Mouse (Mus musculus) forebrain, embryonic 13.5 days (tissue): ENCODE measurements around the gene Pawr. TPM values are rescaled to one million over a fixed set of nuclear protein-coding genes. Genes with fewer than 3 reads are reported as not detected.

Experiments used
- ATAC-seq: fragments of 200-750 bp; cut with Nextera tagmentation; 2 replicates; pipeline ENCODE4 v1.8.0; 2017
- H3K27ac ChIP-seq: fragments of 300-500 bp; sonication (generic); 2 replicates; pipeline ENCODE4 v1.5.1; 2015; ENCODE audit warnings: inconsistent platforms, mild to moderate bottlenecking, moderate library complexity
- H3K27me3 ChIP-seq: fragments of 300-500 bp; sonication (generic); 2 replicates; pipeline ENCODE4 v1.6.1; 2015; ENCODE audit warnings: mild to moderate bottlenecking, inconsistent platforms
- H3K36me3 ChIP-seq: fragments of 300-500 bp; sonication (generic); 2 replicates; pipeline ENCODE4 v1.6.1; 2015; ENCODE audit warnings: mild to moderate bottlenecking, inconsistent platforms; ENCODE audit not compliant: poor library complexity, severe bottlenecking
- H3K4me1 ChIP-seq: fragments of 300-500 bp; sonication (generic); 2 replicates; pipeline ENCODE4 v1.6.1; 2015; ENCODE audit warnings: inconsistent platforms
- H3K4me2 ChIP-seq: fragments of 300-500 bp; sonication (generic); 2 replicates; pipeline ENCODE4 v1.6.1; 2015; ENCODE audit warnings: inconsistent platforms, mild to moderate bottlenecking, moderate library complexity
- H3K4me3 ChIP-seq: fragments of 300-500 bp; sonication (generic); 2 replicates; pipeline ENCODE4 v1.5.1; 2015; ENCODE audit warnings: mild to moderate bottlenecking, inconsistent platforms
- H3K9ac ChIP-seq: fragments of 300-500 bp; sonication (generic); 2 replicates; pipeline ENCODE4 v1.6.1; 2015; ENCODE audit warnings: mild to moderate bottlenecking, inconsistent platforms
- H3K9me3 ChIP-seq: fragments of 300-500 bp; sonication (generic); replicated peaks from 2 replicates; pipeline ENCODE4 v1.6.1; 2016; ENCODE audit warnings: inconsistent platforms
- WGBS: fragments of 180-500 bp; shearing (Covaris S2); methylation state at CpG from one replicate; pipeline ENCODE4 v1.1.7; 2015; 5-methylcytosine and 5-hydroxymethylcytosine counted together
- polyA plus RNA-seq: library from polyadenylated mRNA; unstranded; fragments of >200 nt; fragmentation: Nextera tagmentation; extraction: Ambion mirVana; gene quantifications from 2 replicates; pipeline ENCODE4 v1.2.1, GENCODE M21; 2015

The Pawr gene
- polyA plus RNA-seq, 1 experiment from 2014 or later = 4.3 TPM

DNA sequence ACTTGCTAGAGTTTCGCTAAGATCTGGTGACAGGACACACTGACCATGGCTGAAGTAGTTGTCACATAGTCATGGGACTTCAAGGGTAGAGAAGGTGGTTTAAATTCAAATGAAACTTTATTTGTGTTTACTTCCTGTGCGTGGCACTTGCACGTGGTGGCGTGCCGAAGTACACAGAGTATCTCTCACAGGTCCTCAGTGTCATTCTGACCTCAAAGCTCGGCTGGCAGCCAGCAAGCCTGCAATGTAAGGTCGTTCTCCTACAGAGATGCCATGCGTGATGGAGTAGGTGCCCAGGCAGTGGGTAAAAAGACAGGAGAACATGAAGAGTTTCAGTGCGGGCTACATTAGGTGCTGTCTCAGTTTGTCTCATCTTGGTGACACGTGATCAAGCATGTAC lies 48.8 kb downstream of the Pawr start:
- 95% methylated on average over 10 of the region's 10 CpGs for WGBS
- Histone ChIP-seq H3K27me3 (no peaks in the 10 kb centered on the region), H3K4me2 (no peak overlapping the region), H3K4me1 (peaks cover 9% of the 10 kb centered on the region; the same call in 1 of the 2 replicates), H3K36me3 (no peaks in the 10 kb centered on the region), H3K4me3 (no peak overlapping the region), H3K9me3 (0 out of 2 replicates have a peak, but pooled peaks cover 4% of the 10 kb centered on the region), H3K27ac (no peak overlapping the region), H3K9ac (no peak overlapping the region)
- ATAC-seq = no peak

DNA sequence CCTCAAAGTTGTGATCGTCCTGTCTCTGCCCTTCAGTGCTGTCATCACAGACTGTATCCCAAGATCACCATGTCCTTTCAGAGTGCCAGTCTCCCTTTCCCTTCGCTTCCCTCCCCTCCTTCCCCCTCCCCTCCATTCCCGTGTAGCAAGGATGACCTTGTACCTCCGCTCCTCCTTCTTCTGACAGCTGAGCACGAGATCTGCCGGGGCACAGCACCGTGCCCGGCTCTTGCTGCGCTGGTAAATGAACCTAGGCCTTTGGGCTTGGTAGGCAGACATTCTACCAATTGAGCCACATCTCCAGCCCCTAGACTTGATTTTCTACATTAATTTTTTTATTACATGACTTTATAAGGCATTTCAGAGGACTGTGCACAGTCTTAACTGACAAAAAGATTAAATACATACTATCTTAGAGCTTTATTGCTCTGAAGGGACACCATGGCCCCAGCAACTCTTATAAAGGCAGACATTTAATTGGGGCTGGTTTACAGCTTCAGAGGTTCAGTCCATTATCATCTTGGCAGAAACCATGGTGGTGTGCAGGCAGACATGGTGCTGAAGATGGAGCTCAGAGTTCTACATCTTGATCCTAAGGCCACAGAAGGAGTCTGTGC lies 52.3 kb downstream of the Pawr start:
- no peak overlapping the region for H3K4me3 ChIP-seq
- 94% methylated on average over 9 of the region's 9 CpGs for WGBS
- H3K27ac ChIP-seq = no peak overlapping the region
- H3K9ac ChIP-seq = no peak overlapping the region
- no peaks in the 10 kb centered on the region for H3K36me3 ChIP-seq
- no peak for ATAC-seq
- no peaks in the 10 kb centered on the region for H3K9me3 ChIP-seq
- peaks cover 16% of the 10 kb centered on the region; the same call in 1 of the 2 replicates for H3K4me1 ChIP-seq
- H3K27me3 ChIP-seq = no peaks in the 10 kb centered on the region
- H3K4me2 ChIP-seq = no peak overlapping the region

DNA sequence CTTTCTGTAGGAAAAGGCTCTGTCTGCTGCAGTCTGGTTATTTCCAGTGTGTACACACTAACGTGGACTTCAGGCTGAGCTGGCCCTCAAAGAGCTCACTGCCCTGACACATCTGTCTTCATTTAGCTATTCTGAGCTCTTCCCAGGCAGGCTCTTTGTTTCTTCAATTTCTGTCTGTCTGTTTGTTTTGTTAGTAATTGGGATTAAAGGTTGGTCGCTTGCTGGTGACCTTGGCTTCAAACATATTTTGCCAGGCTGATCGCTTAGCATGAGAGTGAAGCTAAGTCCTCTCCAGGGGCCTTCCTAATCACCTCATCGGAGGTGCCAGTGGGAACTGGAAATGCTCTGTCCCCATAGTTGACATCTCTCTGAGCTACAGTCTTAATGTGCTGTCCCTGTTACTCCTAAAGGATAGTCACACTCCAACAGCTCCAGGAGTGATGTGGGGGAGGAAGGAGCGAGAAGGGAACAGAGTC lies 53.6 kb downstream of the Pawr start:
- no peak overlapping the region for H3K27ac ChIP-seq
- no peak for ATAC-seq

DNA sequence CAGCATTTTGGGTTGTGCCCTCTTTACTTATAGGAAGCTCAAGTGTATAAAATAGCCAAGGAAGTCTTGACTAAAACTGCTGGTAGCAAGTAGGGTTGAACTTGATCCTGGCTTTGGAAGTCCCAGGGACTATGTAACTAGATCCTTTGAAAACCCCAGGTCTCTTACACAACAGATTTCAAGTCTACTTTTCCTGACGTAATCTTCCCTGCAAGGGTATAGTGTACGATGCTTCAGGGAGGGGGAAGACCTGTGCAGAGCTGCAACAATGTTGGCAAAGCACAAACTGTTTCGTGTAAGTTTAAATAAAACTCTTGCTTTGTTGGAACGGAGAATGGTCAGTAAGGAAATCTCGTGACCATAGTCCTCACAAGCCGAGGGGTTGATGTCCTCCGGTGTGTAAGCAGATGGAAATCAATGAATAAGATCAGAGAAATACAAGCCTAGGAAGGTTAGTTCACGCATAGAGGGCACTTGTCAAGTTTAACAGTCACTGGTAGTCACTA lies 56.5 kb downstream of the Pawr start:
- no peak overlapping the region for H3K4me2 ChIP-seq
- peaks cover 24% of the 10 kb centered on the region; the same call in 1 of the 2 replicates for H3K4me1 ChIP-seq
- no peak overlapping the region for H3K27ac ChIP-seq
- no peaks in the 10 kb centered on the region for H3K36me3 ChIP-seq
- no peak overlapping the region for H3K4me3 ChIP-seq
- WGBS = 84% methylated on average over 8 of the region's 8 CpGs
- no peaks in the 10 kb centered on the region for H3K9me3 ChIP-seq
- H3K9ac ChIP-seq = no peak overlapping the region
- ATAC-seq = no peak
- H3K27me3 ChIP-seq = no peaks in the 10 kb centered on the region

More for the DNA sequence above, 53.6 kb downstream of the Pawr start:
- Histone ChIP-seq H3K36me3 (no peaks in the 10 kb centered on the region), H3K9ac (no peak overlapping the region), H3K4me3 (no peak overlapping the region), H3K27me3 (no peaks in the 10 kb centered on the region), H3K9me3 (no peaks in the 10 kb centered on the region), H3K4me1 (peaks cover 24% of the 10 kb centered on the region; the same call in 1 of the 2 replicates), H3K4me2 (no peak overlapping the region)
- 46% methylated on average over 5 of the region's 5 CpGs for WGBS

DNA sequence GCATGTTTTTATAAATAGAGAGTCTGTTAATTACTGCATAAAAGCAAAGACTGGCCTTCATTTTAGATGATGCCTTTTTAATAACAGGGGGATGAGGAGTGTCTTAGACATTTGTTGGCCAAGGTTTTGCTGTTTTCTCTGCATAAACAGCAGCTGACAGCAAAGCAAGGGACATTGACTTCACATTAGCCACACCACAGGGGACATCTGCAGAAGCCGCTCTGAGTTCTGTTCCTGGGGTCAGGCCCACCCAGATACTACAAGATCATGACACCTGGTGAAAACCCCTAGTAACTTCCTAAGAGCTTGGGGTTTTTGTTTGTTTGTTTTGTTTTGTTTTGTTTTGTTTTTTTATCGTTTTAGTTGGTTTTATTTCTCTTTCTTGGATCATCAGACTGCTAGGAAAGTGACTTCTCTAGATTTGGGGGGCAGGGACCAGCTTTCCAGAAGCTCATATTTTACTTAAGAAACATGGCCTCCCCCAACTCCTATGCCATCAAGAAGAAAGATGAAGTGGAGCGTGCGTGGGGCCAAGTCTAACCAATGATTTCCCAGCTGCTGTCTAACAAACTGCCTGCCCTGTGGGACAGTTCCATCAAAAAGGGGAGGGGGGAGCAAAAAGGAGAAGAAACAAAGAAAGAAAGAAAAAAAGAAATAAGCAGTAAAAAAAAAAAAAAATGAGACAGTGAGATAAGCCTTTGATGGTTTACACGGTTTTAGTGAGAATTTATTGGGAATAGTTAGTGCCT lies 57.4 kb downstream of the Pawr start:
- no peak overlapping the region for H3K9ac ChIP-seq
- H3K4me1 ChIP-seq = peaks cover 24% of the 10 kb centered on the region; the same call in 1 of the 2 replicates
- 24% methylated on average over 5 of the region's 5 CpGs for WGBS
- no peak overlapping the region for H3K4me3 ChIP-seq
- no peak overlapping the region for H3K4me2 ChIP-seq
- ATAC-seq = no peak
- no peaks in the 10 kb centered on the region for H3K27me3 ChIP-seq
- H3K27ac ChIP-seq = no peak overlapping the region
- no peaks in the 10 kb centered on the region for H3K36me3 ChIP-seq
- no peaks in the 10 kb centered on the region for H3K9me3 ChIP-seq

DNA sequence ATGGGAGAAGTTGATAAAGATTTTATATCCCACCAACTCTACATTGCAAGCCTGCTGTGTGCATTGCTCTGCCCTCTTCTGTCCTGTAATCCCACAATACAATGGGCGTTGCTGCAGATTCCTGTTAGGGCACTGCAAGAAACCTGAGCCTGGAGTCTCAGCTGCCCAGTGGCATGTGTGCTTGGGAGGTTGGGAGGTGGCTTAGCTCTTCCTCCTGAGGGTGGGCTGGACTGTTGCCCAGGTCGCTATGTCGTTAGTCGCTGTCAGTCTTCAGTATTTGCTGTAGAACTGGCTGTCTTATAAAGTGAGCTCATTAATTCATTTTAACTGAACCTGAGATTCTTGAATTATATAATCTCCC lies 58.0 kb downstream of the Pawr start:
- no peak overlapping the region for H3K4me2 ChIP-seq
- peaks cover 23% of the 10 kb centered on the region; the same call in 1 of the 2 replicates for H3K4me1 ChIP-seq
- no peaks in the 10 kb centered on the region for H3K36me3 ChIP-seq
- H3K27ac ChIP-seq = no peak overlapping the region
- no peak overlapping the region for H3K9ac ChIP-seq
- ATAC-seq = peak; percentile 41; the same call in 1 of the 2 replicates
- no peak overlapping the region for H3K4me3 ChIP-seq
- no peaks in the 10 kb centered on the region for H3K27me3 ChIP-seq
- 12% methylated on average over 4 of the region's 4 CpGs for WGBS
- no peaks in the 10 kb centered on the region for H3K9me3 ChIP-seq

DNA sequence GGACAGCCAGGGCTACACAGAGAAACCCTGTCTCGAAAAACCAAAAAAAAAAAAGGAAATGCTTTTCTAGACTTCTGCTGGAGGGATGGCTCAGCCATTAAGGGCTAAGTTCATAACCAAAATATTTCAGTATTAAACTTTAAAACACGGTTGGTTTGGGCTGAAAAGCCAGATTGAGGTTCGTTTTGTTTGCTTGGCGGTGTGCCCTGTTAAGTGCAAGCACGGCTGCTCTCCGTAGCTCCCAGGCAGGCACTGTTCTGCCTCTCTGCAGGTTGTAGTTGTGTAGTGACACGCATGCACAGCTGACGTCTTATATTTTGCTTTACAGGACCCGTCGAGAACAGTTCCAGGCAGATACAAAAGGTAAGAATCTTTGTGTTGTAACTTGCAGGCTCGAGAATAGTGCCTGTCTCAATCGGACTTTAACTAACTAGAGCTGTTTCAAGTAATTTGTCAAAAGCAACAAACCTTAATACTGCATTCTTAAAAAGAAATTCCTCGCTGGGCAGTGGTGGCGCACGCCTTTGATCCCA lies 59.5 kb downstream of the Pawr start:
- Histone ChIP-seq H3K27me3 (no peaks in the 10 kb centered on the region), H3K27ac (no peak overlapping the region), H3K36me3 (no peaks in the 10 kb centered on the region), H3K4me3 (no peak overlapping the region), H3K9me3 (no peaks in the 10 kb centered on the region), H3K9ac (no peak overlapping the region), H3K4me1 (peaks cover 15% of the 10 kb centered on the region; the same call in 1 of the 2 replicates), H3K4me2 (no peak overlapping the region)
- no peak for ATAC-seq
- WGBS = 81% methylated on average over 15 of the region's 15 CpGs

DNA sequence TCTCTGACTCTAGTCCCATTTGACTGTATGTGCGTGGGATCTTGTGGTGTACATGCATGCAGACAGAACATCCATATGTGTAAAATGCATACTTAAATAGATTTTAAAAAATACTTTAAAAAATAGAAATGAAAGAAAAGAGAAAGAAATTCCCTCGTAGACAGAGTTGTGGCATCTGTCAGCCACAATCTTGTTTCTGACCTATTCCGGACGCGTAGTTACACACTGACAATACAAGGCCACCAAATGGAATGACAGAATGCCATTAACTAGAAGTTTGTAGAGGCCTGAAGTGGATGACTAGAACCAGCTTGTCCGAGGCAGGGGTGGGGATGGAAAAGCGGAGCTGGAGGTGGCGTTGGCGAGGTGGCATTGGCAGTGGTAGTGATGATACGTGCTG lies 60.2 kb downstream of the Pawr start:
- no peak overlapping the region for H3K4me2 ChIP-seq
- ATAC-seq = no peak
- H3K9me3 ChIP-seq = no peaks in the 10 kb centered on the region
- no peaks in the 10 kb centered on the region for H3K36me3 ChIP-seq
- WGBS = 96% methylated on average over 10 of the region's 10 CpGs
- H3K27ac ChIP-seq = no peak overlapping the region
- no peak overlapping the region for H3K4me3 ChIP-seq
- peaks cover 15% of the 10 kb centered on the region; the same call in 1 of the 2 replicates for H3K4me1 ChIP-seq
- no peak overlapping the region for H3K9ac ChIP-seq
- H3K27me3 ChIP-seq = no peaks in the 10 kb centered on the region

DNA sequence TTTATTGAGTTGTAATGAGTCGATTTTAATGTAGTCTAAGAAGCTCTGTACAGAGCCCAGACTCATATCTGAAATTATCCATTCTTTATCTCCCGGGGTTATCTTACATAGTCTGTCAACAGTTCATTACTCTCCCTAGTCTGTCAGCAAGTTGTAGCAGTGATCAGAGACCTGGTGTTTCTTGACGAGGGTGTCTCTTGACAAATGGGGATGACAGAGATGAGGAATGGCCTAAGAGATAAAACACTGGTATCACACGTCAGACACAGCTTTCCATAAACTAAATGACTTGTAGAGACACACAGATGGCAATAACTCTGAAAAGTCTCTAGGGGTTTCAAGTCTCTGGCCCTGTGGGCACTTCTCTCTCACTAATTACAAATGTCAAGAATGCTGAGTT lies 62.4 kb downstream of the Pawr start:
- Histone ChIP-seq H3K27me3 (no peaks in the 10 kb centered on the region), H3K9me3 (no peaks in the 10 kb centered on the region), H3K9ac (no peak overlapping the region), H3K4me1 (peaks cover 8% of the 10 kb centered on the region; the same call in 1 of the 2 replicates), H3K27ac (no peak overlapping the region), H3K4me3 (no peak overlapping the region), H3K36me3 (no peaks in the 10 kb centered on the region), H3K4me2 (no peak overlapping the region)
- no peak for ATAC-seq
- WGBS = 91% methylated on average over 4 of the region's 4 CpGs

DNA sequence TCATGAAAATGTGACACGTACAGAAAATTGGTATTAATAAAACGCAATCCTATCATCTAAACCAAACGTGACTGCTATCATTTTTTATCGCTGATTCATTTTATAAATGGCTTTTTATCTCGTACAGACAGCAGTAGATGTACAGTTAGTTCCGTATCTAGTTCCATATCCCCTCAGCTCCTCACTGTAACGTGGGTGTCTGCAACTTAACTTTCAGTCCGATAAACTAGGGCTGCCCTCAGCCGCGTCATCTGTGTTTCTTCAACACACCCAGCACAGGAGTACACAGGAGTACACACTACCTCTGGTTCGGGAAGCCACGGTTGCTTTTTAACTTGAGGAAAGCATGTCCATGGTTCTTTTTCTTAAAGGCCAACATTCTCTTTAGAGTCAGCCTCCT lies 63.3 kb downstream of the Pawr start:
- no peak for ATAC-seq
- WGBS = 95% methylated on average over 12 of the region's 12 CpGs
- Histone ChIP-seq H3K27me3 (no peaks in the 10 kb centered on the region), H3K4me1 (no peaks in the 10 kb centered on the region), H3K4me2 (no peak overlapping the region), H3K9ac (no peak overlapping the region), H3K4me3 (no peak overlapping the region), H3K27ac (no peak overlapping the region), H3K9me3 (no peaks in the 10 kb centered on the region), H3K36me3 (no peaks in the 10 kb centered on the region)

DNA sequence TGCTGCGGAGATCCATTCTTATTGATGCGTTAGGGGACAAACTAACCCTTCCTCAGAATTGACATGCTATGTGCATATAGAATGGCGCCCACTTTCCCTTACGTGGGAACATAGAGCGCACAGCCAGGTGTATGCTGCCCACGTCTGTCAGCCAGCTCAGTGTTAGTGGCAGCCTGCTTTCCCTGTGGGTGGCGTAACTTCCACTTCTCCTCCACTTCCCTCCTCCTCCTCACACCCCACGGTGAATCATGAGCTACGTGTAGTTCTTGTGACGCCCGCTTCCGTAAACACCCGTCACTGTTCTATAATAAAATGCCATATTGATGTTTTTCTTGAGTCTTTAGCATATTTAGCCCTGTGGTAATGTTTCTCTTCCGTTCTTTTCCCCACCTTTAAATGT lies 63.7 kb downstream of the Pawr start:
- no peak for ATAC-seq
- Histone ChIP-seq H3K4me1 (no peaks in the 10 kb centered on the region), H3K9me3 (no peaks in the 10 kb centered on the region), H3K9ac (no peak overlapping the region), H3K36me3 (no peaks in the 10 kb centered on the region), H3K4me3 (no peak overlapping the region), H3K27ac (no peak overlapping the region), H3K27me3 (no peaks in the 10 kb centered on the region), H3K4me2 (no peak overlapping the region)
- 93% methylated on average over 14 of the region's 14 CpGs for WGBS

DNA sequence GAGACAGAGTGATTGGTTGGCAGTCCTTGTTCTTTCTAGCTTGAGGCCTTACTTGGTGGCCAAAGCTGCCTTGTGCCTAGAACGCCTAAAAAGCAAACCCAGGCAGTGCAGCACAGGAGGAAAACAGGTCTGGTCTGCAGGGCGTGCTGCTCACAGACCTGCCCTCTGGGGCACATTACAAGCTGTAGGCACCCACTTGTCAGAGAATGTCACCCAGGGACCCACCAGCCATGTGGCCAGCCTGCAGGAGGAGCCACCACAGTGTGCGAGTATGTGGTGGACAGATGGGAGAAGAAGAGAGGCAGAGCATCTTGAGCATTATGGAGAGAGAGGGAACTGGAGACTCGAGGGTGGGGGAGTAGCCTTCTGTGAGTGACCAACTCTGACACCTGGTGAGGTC lies 70.8 kb downstream of the Pawr start:
- Histone ChIP-seq H3K9me3 (no peaks in the 10 kb centered on the region), H3K36me3 (no peaks in the 10 kb centered on the region), H3K27ac (no peak overlapping the region), H3K9ac (no peak overlapping the region), H3K4me1 (no peaks in the 10 kb centered on the region), H3K27me3 (no peaks in the 10 kb centered on the region), H3K4me2 (no peak overlapping the region), H3K4me3 (no peak overlapping the region)
- 88% methylated on average over 4 of the region's 4 CpGs for WGBS
- ATAC-seq = no peak
